Mouse (Mus musculus): ENCODE measurements around the gene Npcd.

Npcd gene

GRCm38 (mm10) chr15:79741921-79742705 lies 91.9 kb downstream of the Npcd start, which contains the start of gene Sun2:
Gene Sun2 (minus strand): TSS chr15:79742536.
- DNase-seq (ENCODE audit: low spot score in 2 of 2): peak; percentile 92 to 95

- no peak for DNase-seq (ENCODE audit: low spot score in 2 of 2)
Observed at GRCm38 (mm10) chr15:79741173-79741858, 92.7 kb downstream of the Npcd start.

GRCm38 (mm10) chr15:79740739-79741138 lies 93.3 kb downstream of the Npcd start:
- no peak for DNase-seq (ENCODE audit: low spot score in 2 of 2)
